Mouse (Mus musculus): Measurements from ENCODE around the gene Asrgl1. TPM values are rescaled to one million over a fixed set of nuclear protein-coding genes. Genes with fewer than 3 reads are reported as not detected.
A peak's percentile ranks its signal among the peaks of the same experiment; 100 is the strongest.
"Not testable (repeated sequence)": the region's sequence is repeated elsewhere in the genome, so short reads cannot be mapped to it uniquely, and the experiment has no call there.

The Asrgl1 gene
- polyA plus RNA-seq, 1 experiment, result 5.9 TPM

GRCm38 (mm10) chr19:9134746-9135511, 507 bp downstream of the Asrgl1 start:
- no peaks in the 10 kb centered on the region for H3K36me3 ChIP-seq (ENCODE audit: control insufficient read depth, insufficient read depth, low read length)
- peak overlapping the region; percentile 68 for H3K4me3 ChIP-seq (ENCODE audit: control insufficient read depth, insufficient read depth, low read length)
- no peak for TF ChIP-seq POLR2A (IDR thresholded peaks at IDR 0.05; ENCODE audit: control insufficient read depth, extremely low read depth, insufficient read depth, low read length, poor library complexity)
- TF ChIP-seq CTCF (IDR thresholded peaks at IDR 0.05; ENCODE audit: borderline replicate concordance, control insufficient read depth, extremely low read depth, insufficient read depth, low read length, poor library complexity), result no peak
- peak; percentile 44 for DNase-seq
- no peaks in the 10 kb centered on the region for H3K27me3 ChIP-seq (ENCODE audit: control insufficient read depth, insufficient read depth, low read length)
- WGBS, result under 1% methylated on average over 36 of the region's 37 CpGs
- peak overlapping the region; percentile 36; the same call in 1 of the 2 replicates for H3K27ac ChIP-seq (ENCODE audit: control insufficient read depth, insufficient read depth, low read length)
- peaks cover 5% of the 10 kb centered on the region; the same call in 1 of the 2 replicates for H3K4me1 ChIP-seq (replicated peaks; ENCODE audit: control insufficient read depth, insufficient read depth, low read length)

DNA sequence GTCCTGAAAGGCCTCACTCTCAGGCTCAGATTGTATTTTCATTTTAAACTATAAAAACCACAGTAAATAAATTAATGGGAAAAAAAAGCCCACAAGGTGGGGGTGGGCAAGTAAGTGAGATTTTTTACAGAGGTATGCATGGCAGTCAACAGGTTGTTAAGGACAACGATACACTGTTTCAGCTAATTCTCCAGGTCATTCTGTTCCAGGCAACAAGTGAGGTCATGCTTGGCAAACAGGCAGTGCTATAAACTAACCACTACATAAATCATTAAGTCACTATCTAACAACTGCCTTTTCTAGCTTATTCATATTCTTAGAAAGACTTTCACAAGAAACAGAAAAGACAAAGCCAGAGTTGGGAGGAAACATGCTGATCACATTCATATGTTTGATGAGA, 5.4 kb downstream of the Asrgl1 start:
- whole genome bisulfite sequencing, result 100% methylated on average over 1 of the region's 1 CpGs
- peaks cover 6% of the 10 kb centered on the region; the same call in 1 of the 2 replicates for H3K36me3 ChIP-seq (ENCODE audit: control insufficient read depth, insufficient read depth, low read length)
- TF ChIP-seq CTCF (IDR thresholded peaks at IDR 0.05; ENCODE audit: borderline replicate concordance, control insufficient read depth, extremely low read depth, insufficient read depth, low read length, poor library complexity), result no peak
- TF ChIP-seq POLR2A (IDR thresholded peaks at IDR 0.05; ENCODE audit: control insufficient read depth, extremely low read depth, insufficient read depth, low read length, poor library complexity), result no peak
- no peak overlapping the region for H3K27ac ChIP-seq (ENCODE audit: control insufficient read depth, insufficient read depth, low read length)
- peaks cover 5% of the 10 kb centered on the region; the same call in 1 of the 2 replicates for H3K4me1 ChIP-seq (replicated peaks; ENCODE audit: control insufficient read depth, insufficient read depth, low read length)
- H3K4me3 ChIP-seq (ENCODE audit: control insufficient read depth, insufficient read depth, low read length), result no peak overlapping the region
- no peak for DNase-seq
- no peaks in the 10 kb centered on the region for H3K27me3 ChIP-seq (ENCODE audit: control insufficient read depth, insufficient read depth, low read length)

- TF ChIP-seq POLR2A (IDR thresholded peaks at IDR 0.05; ENCODE audit: control insufficient read depth, extremely low read depth, insufficient read depth, low read length, poor library complexity), result no peak
- TF ChIP-seq CTCF (IDR thresholded peaks at IDR 0.05; ENCODE audit: borderline replicate concordance, control insufficient read depth, extremely low read depth, insufficient read depth, low read length, poor library complexity), result no peak
- 96% methylated on average over 4 of the region's 4 CpGs for WGBS
- no peak overlapping the region for H3K27ac ChIP-seq (ENCODE audit: control insufficient read depth, insufficient read depth, low read length)
- no peak for DNase-seq
- no peak overlapping the region for H3K4me3 ChIP-seq (ENCODE audit: control insufficient read depth, insufficient read depth, low read length)
- H3K4me1 ChIP-seq (replicated peaks; ENCODE audit: control insufficient read depth, insufficient read depth, low read length), result no peaks in the 10 kb centered on the region
- H3K36me3 ChIP-seq (ENCODE audit: control insufficient read depth, insufficient read depth, low read length), result peaks cover 6% of the 10 kb centered on the region; the same call in 1 of the 2 replicates
- no peaks in the 10 kb centered on the region for H3K27me3 ChIP-seq (ENCODE audit: control insufficient read depth, insufficient read depth, low read length)
Measured at GRCm38 (mm10) chr19:9128499-9129194, 6.8 kb downstream of the Asrgl1 start.

DNA sequence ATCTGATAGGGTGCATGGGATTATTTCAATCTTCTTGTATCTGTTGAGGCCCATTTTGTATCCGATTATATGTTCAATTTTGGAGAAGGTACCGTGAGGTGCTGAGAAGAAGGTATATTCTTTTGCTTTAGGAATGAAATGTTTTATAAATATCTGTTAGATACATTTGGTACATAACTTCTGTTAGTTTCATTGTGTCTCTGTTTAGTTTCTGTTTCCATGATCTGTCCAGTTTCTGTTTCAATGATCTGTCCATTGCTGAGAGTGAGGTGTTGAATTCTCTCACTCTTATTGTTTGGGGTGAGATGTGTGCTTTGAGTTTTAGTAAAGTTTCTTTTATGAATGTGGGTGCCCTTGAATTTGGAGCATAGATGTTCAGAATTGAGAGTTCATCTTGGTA, 11.4 kb downstream of the Asrgl1 start:
- H3K36me3 ChIP-seq (ENCODE audit: control insufficient read depth, insufficient read depth, low read length); H3K27ac ChIP-seq (ENCODE audit: control insufficient read depth, insufficient read depth, low read length); H3K4me1 ChIP-seq (replicated peaks; ENCODE audit: control insufficient read depth, insufficient read depth, low read length); H3K27me3 ChIP-seq (ENCODE audit: control insufficient read depth, insufficient read depth, low read length); DNase-seq; H3K4me3 ChIP-seq (ENCODE audit: control insufficient read depth, insufficient read depth, low read length): not testable (repeated sequence)
- WGBS, result 94% methylated on average over 2 of the region's 2 CpGs

GRCm38 (mm10) chr19:9122390-9122789, 13.0 kb downstream of the Asrgl1 start:
- 97% methylated on average over 1 of the region's 1 CpGs for WGBS
- H3K36me3 ChIP-seq (ENCODE audit: control insufficient read depth, insufficient read depth, low read length), result 0 out of 2 replicates have a peak, but pooled peaks cover 3% of the 10 kb centered on the region
- no peak for TF ChIP-seq CTCF (IDR thresholded peaks at IDR 0.05; ENCODE audit: borderline replicate concordance, control insufficient read depth, extremely low read depth, insufficient read depth, low read length, poor library complexity)
- no peak for TF ChIP-seq POLR2A (IDR thresholded peaks at IDR 0.05; ENCODE audit: control insufficient read depth, extremely low read depth, insufficient read depth, low read length, poor library complexity)
- no peak overlapping the region for H3K4me3 ChIP-seq (ENCODE audit: control insufficient read depth, insufficient read depth, low read length)
- no peaks in the 10 kb centered on the region for H3K27me3 ChIP-seq (ENCODE audit: control insufficient read depth, insufficient read depth, low read length)
- no peaks in the 10 kb centered on the region for H3K4me1 ChIP-seq (replicated peaks; ENCODE audit: control insufficient read depth, insufficient read depth, low read length)
- DNase-seq, result no peak
- no peak overlapping the region for H3K27ac ChIP-seq (ENCODE audit: control insufficient read depth, insufficient read depth, low read length)

GRCm38 (mm10) chr19:9119655-9120425, 15.6 kb downstream of the Asrgl1 start:
- no peak for DNase-seq
- Histone ChIP-seq H3K27me3 (ENCODE audit: control insufficient read depth, insufficient read depth, low read length) (no peaks in the 10 kb centered on the region), H3K36me3 (ENCODE audit: control insufficient read depth, insufficient read depth, low read length) (peaks cover 11% of the 10 kb centered on the region), H3K4me3 (ENCODE audit: control insufficient read depth, insufficient read depth, low read length) (no peak overlapping the region), H3K27ac (ENCODE audit: control insufficient read depth, insufficient read depth, low read length) (no peak overlapping the region), H3K4me1 (replicated peaks; ENCODE audit: control insufficient read depth, insufficient read depth, low read length) (no peaks in the 10 kb centered on the region)
- TF ChIP-seq CTCF (IDR thresholded peaks at IDR 0.05; ENCODE audit: borderline replicate concordance, control insufficient read depth, extremely low read depth, insufficient read depth, low read length, poor library complexity) (no peak), POLR2A (IDR thresholded peaks at IDR 0.05; ENCODE audit: control insufficient read depth, extremely low read depth, insufficient read depth, low read length, poor library complexity) (no peak)
- WGBS, result 98% methylated on average over 3 of the region's 3 CpGs
